Mouse (Mus musculus): ENCODE data around the gene Gbp7. TPM values are rescaled to one million over a fixed set of nuclear protein-coding genes. Genes with fewer than 3 reads are reported as not detected.

The Gbp7 gene
- 65.1 TPM for polyA plus RNA-seq (2017; shearing (Covaris generic))

GRCm38 (mm10) chr3:142530087-142530953 is at the start of gene Gbp7:
Gbp7 (plus strand) TSS chr3:142530342.

GRCm38 (mm10) chr3:142493536-142494061 is 36.5 kb upstream of the Gbp7 start, which contains the start of gene Gbp5:
Gbp5 (plus strand) TSS chr3:142493978.

GRCm38 (mm10) chr3:142559632-142560228 is 29.6 kb downstream of the Gbp7 start, which contains the start of gene Gbp3:
Gbp3 (plus strand) TSS chr3:142560026.

GRCm38 (mm10) chr3:142594547-142594946 is 64.4 kb downstream of the Gbp7 start, which contains the start of gene Gbp2b:
Gbp2b (plus strand) TSS chr3:142594847.

Other genes starting within 250 kb of the Gbp7 start
- gene Pdlim5, start 134.6 kb upstream of the Gbp7 start, polyA plus RNA-seq (2017; shearing (Covaris generic)), result 55.3 TPM
- 12.1 TPM for gene Gbp5, start 36.4 kb upstream of the Gbp7 start, polyA plus RNA-seq (2017; shearing (Covaris generic))
- gene Gbp3, start 29.7 kb downstream of the Gbp7 start, polyA plus RNA-seq (2017; shearing (Covaris generic)), result 50.9 TPM
- gene Gbp2b, start 64.5 kb downstream of the Gbp7 start, polyA plus RNA-seq (2017; shearing (Covaris generic)), result not detected
- gene Gbp2, start 90.3 kb downstream of the Gbp7 start, polyA plus RNA-seq (2017; shearing (Covaris generic)), result 46.6 TPM
- 0.56 TPM for gene Kyat3, start 170.7 kb downstream of the Gbp7 start, polyA plus RNA-seq (2017; shearing (Covaris generic))
- 99.5 TPM for gene Gtf2b, start 234.7 kb downstream of the Gbp7 start, polyA plus RNA-seq (2017; shearing (Covaris generic))

Measured in effector memory CD4-positive, alpha-beta T cell, adult 7 months (primary cell).